8 mouse cellular contexts compared by ENCODE assay signal in the genomic region with DNA sequence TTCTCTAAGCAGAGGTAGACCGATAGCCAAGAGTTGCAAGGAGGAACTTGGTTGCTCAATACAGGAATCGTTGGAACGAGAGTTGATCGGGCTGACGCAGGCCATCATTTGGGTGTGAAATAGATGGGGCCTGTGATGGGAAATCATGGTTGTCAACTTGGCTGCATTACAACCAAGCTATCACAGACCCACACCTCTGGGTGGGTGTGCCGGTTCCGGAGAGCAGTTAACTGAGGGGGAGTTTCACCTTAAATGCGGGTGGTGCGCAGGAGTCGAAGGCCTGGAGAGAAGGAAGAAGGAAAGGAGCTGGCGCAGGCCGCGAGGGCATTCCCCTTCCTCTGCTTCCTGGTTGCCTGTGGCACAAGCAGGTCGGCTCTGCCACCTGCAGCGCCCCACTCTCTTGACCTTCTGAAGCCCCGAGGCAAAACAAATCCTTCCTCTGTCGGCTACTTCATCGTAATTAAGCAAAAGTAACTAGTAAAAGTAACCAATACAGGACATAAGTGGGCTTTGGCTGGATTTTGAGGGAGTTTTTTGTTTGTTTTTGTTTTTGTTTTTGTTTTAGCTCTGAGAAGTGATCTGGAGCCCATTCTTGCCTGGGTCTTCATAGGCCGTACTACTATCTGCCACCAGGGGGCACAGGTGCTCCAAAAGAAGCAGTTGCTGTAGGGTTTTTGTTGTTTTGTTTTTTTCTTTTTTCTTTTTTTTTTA. TPM values are rescaled to one million over a fixed set of nuclear protein-coding genes. Genes with fewer than 3 reads are reported as not detected.
DNase-seq lines count a peak whose midpoint lies in the region; ATAC-seq and TF ChIP-seq lines count a peak whose summit lies in the region.

No protein-coding gene starts in this region.

- no peaks in the 10 kb centered on the region for H3K9me3 ChIP-seq in G1E (replicated peaks)
- no peaks in the 10 kb centered on the region for H3K9me3 ChIP-seq in lung, embryonic 14.5 days (ENCODE audit: low read depth, low read length)
- no peaks in the 10 kb centered on the region for H3K9me3 ChIP-seq in neural tube, embryonic 15.5 days (replicated peaks)

- H3K27me3 ChIP-seq in G1E (ENCODE audit: insufficient read depth, low read length), result peaks cover 8% of the 10 kb centered on the region; the same call in 1 of the 2 replicates
- H3K27me3 ChIP-seq in lung, embryonic 14.5 days (ENCODE audit: insufficient read depth, low read length), result no peaks in the 10 kb centered on the region
- no peaks in the 10 kb centered on the region for H3K27me3 ChIP-seq in neural tube, embryonic 15.5 days (replicated peaks)

- peak overlapping the region; percentile 52 for H3K4me2 ChIP-seq in lung, embryonic 14.5 days
- peak overlapping the region; percentile 25 for H3K4me2 ChIP-seq in neural tube, embryonic 15.5 days

- peak; percentile 46 for TF ChIP-seq CTCF in G1E (IDR thresholded peaks at IDR 0.05; ENCODE audit: low read depth, low read length)
- TF ChIP-seq CTCF in lung, embryonic 14.5 days (IDR thresholded peaks at IDR 0.05; ENCODE audit: low read depth), result peak; percentile 85

- no peak overlapping the region for H3K27ac ChIP-seq in lung, embryonic 14.5 days (ENCODE audit: low read depth)
- no peak overlapping the region for H3K27ac ChIP-seq in neural tube, embryonic 15.5 days (replicated peaks)

- peak overlapping the region; percentile 36; the same call in 1 of the 2 replicates for H3K9ac ChIP-seq in lung, embryonic 14.5 days
- H3K9ac ChIP-seq in neural tube, embryonic 15.5 days (replicated peaks), result no peak overlapping the region

- WGBS in lung, embryonic 14.5 days, result 43% methylated on average over 19 of the region's 19 CpGs
- 41% methylated on average over 19 of the region's 19 CpGs for WGBS in neural tube, embryonic 15.5 days

- peak; percentile 36 for DNase-seq in G1E (ENCODE audit: low spot score)
- peak; percentile 20 for DNase-seq in c-Kit-negative CD71-positive TER-119-positive erythroid progenitor cells, embryonic 14.5 days (ENCODE audit: low read depth, low spot score)
- peak; percentile 25 for DNase-seq in fibroblast of lung, adult 2 months (ENCODE audit: low read depth)
- peak; percentile 19 for DNase-seq in heart, postnatal 25 days (ENCODE audit: low spot score)
- DNase-seq in kidney, postnatal 4 days, result peak; percentile 90 to 92
- DNase-seq in lung, embryonic 14.5 days, result peak; percentile 90
- peak; percentile 74 to 89 for DNase-seq in thymus, postnatal 10 days (ENCODE audit: low spot score in 2 of 2)

- no peaks in the 10 kb centered on the region for H3K36me3 ChIP-seq in G1E (replicated peaks)
- H3K36me3 ChIP-seq in lung, embryonic 14.5 days (ENCODE audit: insufficient read depth), result no peaks in the 10 kb centered on the region
- no peaks in the 10 kb centered on the region for H3K36me3 ChIP-seq in neural tube, embryonic 15.5 days

- intact Hi-C loops in heart, postnatal 25 days (cut with DNase I), result loop anchor here (1.0 kb wide), 1 partner anchor 66 kb away; a partner anchor contains a TSS

- H3K4me1 ChIP-seq in G1E (ENCODE audit: insufficient read depth, low read depth, low read length), result peaks cover 2% of the 10 kb centered on the region; the same call in 1 of the 2 replicates
- H3K4me1 ChIP-seq in lung, embryonic 14.5 days (ENCODE audit: insufficient read depth), result no peaks in the 10 kb centered on the region
- 0 out of 2 replicates have a peak, but pooled peaks cover 5% of the 10 kb centered on the region for H3K4me1 ChIP-seq in neural tube, embryonic 15.5 days

- no peak overlapping the region for H3K4me3 ChIP-seq in G1E (ENCODE audit: low read depth, low read length)
- no peak overlapping the region for H3K4me3 ChIP-seq in lung, embryonic 14.5 days (ENCODE audit: low read depth, low read length)
- no peak overlapping the region for H3K4me3 ChIP-seq in neural tube, embryonic 15.5 days (replicated peaks)

- no peak; the same call in 1 of the 2 replicates for ATAC-seq in G1E (ENCODE audit: extremely low read depth, insufficient number of reproducible peaks, low FRiP score, poor library complexity, severe bottlenecking)
- ATAC-seq in lung, embryonic 14.5 days (ENCODE audit: insufficient read depth), result no peak
- no peak for ATAC-seq in neural tube, embryonic 15.5 days (ENCODE audit: low FRiP score)

RNA-seq across cellular contexts. Expression of a gene that starts 31.7 kb away (rescaled TPM):
- total RNA-seq in G1E (2014; fragmentation: Nextera tagmentation) (not detected in 2 replicates), G1E (2017) (0.17 TPM in 1 of 2 replicates, not detected in the other)
- 0.08 TPM in 1 of 2 replicates, not detected in the other for polyA plus RNA-seq in G1E (2012)
- 1 to 10 TPM; 1.6 to 2.2 TPM for total RNA-seq in heart, postnatal 25 days (2021)
- 0.11 and 0.26 TPM in 2 replicates for polyA plus RNA-seq in lung, embryonic 14.5 days (2014; fragmentation: Nextera tagmentation; extraction: Ambion mirVana)
- 0.72 and 2.1 TPM in 2 replicates for polyA plus RNA-seq in neural tube, embryonic 15.5 days (2015; fragmentation: Nextera tagmentation; extraction: Ambion mirVana)

Comparison
In these comparisons a context has a peak if more than half of its experiments do, and no peak if none do; other contexts are left out.
1. DNase-seq: peak in every context shown above with its lines; median percentile 91 in kidney, postnatal 4 days; 90 in lung, embryonic 14.5 days; 82 in thymus, postnatal 10 days; 36 in G1E; 25 in fibroblast of lung, adult 2 months; 20 in c-Kit-negative CD71-positive TER-119-positive erythroid progenitor cells, embryonic 14.5 days; 19 in heart, postnatal 25 days.